Mouse (Mus musculus) heart, embryonic 16.5 days (tissue): ENCODE measurements around the gene Igsf9. TPM values are rescaled to one million over a fixed set of nuclear protein-coding genes. Genes with fewer than 3 reads are reported as not detected.

Source experiments
- ATAC-seq: fragments of 200-750 bp; cut with Nextera tagmentation; replicated peaks from 2 replicates; pipeline ENCODE4 v1.8.0; 2017; ENCODE audit warnings: moderate number of reproducible peaks; ENCODE audit not compliant: insufficient read depth, low FRiP score; ENCODE audit errors: extremely low read depth
- H3K27ac ChIP-seq: fragments of 300-500 bp; sonication (generic); 2 replicates; pipeline ENCODE4 v1.5.1; 2014; ENCODE audit warnings: mild to moderate bottlenecking, low read length, control low read depth, moderate library complexity
- H3K27me3 ChIP-seq: fragments of 300-500 bp; sonication (generic); 2 replicates; pipeline ENCODE4 v1.6.1; 2014; ENCODE audit warnings: low read length, mixed read lengths; ENCODE audit not compliant: control insufficient read depth, insufficient read depth
- H3K36me3 ChIP-seq: fragments of 300-500 bp; sonication (generic); 2 replicates; pipeline ENCODE4 v1.6.1; 2014; ENCODE audit not compliant: control insufficient read depth, insufficient read depth
- H3K4me1 ChIP-seq: fragments of 300-500 bp; sonication (generic); 2 replicates; pipeline ENCODE4 v1.6.1; 2014; ENCODE audit warnings: low read length, mixed read lengths; ENCODE audit not compliant: control insufficient read depth, insufficient read depth
- H3K4me2 ChIP-seq: fragments of 300-500 bp; sonication (generic); 2 replicates; pipeline ENCODE4 v1.6.1; 2014; ENCODE audit warnings: low read depth, mild to moderate bottlenecking, control low read depth, low read length
- H3K4me3 ChIP-seq: fragments of 300-500 bp; sonication (generic); 2 replicates; pipeline ENCODE4 v1.5.1; 2014; ENCODE audit warnings: mild to moderate bottlenecking, control low read depth, low read length
- H3K9ac ChIP-seq: fragments of 300-500 bp; sonication (generic); 2 replicates; pipeline ENCODE4 v1.6.1; 2014; ENCODE audit warnings: low read length, control low read depth
- H3K9me3 ChIP-seq: fragments of 300-500 bp; sonication (generic); replicated peaks from 2 replicates; pipeline ENCODE4 v1.6.1; 2016; ENCODE audit warnings: low read length; ENCODE audit not compliant: control insufficient read depth
- WGBS: fragments of 180-500 bp; shearing (Covaris S2); extraction: QIAGEN DNeasy Blood & Tissue Kit; methylation state at CpG from one replicate; pipeline ENCODE4 v1.1.7; 2014; 5-methylcytosine and 5-hydroxymethylcytosine counted together
- polyA plus RNA-seq: library from polyadenylated mRNA; unstranded; fragments of >200 nt; fragmentation: Nextera tagmentation; extraction: Ambion mirVana; gene quantifications from 2 replicates; pipeline ENCODE4 v1.2.1, GENCODE M21; 2015

The Igsf9 gene
- polyA plus RNA-seq, 1 experiment from 2014 or later: 3.3 TPM

- H3K4me3 ChIP-seq: no peak overlapping the region
- 76% methylated on average over 9 of the region's 9 CpGs for WGBS
Measured at GRCm38 (mm10) chr1:172441935-172442445, 39.6 kb upstream of the Igsf9 start.

GRCm38 (mm10) chr1:172450226-172450625 is 31.4 kb upstream of the Igsf9 start:
- no peak overlapping the region for H3K4me2 ChIP-seq
- H3K4me3 ChIP-seq: no peak overlapping the region
- H3K9me3 ChIP-seq: no peaks in the 10 kb centered on the region
- H3K27me3 ChIP-seq: no peaks in the 10 kb centered on the region
- H3K4me1 ChIP-seq: no peaks in the 10 kb centered on the region
- no peak for ATAC-seq
- H3K36me3 ChIP-seq: no peaks in the 10 kb centered on the region
- 11% methylated on average over 2 of the region's 2 CpGs for WGBS
- no peak overlapping the region for H3K9ac ChIP-seq
- H3K27ac ChIP-seq: no peak overlapping the region

More at GRCm38 (mm10) chr1:172441935-172442445, 39.6 kb upstream of the Igsf9 start:
- no peaks in the 10 kb centered on the region for H3K4me1 ChIP-seq
- no peak overlapping the region for H3K4me2 ChIP-seq
- no peaks in the 10 kb centered on the region for H3K27me3 ChIP-seq
- no peaks in the 10 kb centered on the region for H3K36me3 ChIP-seq
- ATAC-seq: no peak
- no peak overlapping the region for H3K9ac ChIP-seq
- no peak overlapping the region for H3K27ac ChIP-seq
- H3K9me3 ChIP-seq: no peaks in the 10 kb centered on the region

GRCm38 (mm10) chr1:172450848-172451470 is 30.6 kb upstream of the Igsf9 start:
- Histone ChIP-seq H3K4me1 (no peaks in the 10 kb centered on the region), H3K9me3 (no peaks in the 10 kb centered on the region), H3K4me2 (no peak overlapping the region), H3K4me3 (no peak overlapping the region), H3K27ac (no peak overlapping the region), H3K36me3 (no peaks in the 10 kb centered on the region), H3K9ac (no peak overlapping the region), H3K27me3 (no peaks in the 10 kb centered on the region)
- WGBS: 39% methylated on average over 17 of the region's 17 CpGs
- no peak for ATAC-seq

- ATAC-seq: no peak
- H3K27me3 ChIP-seq: no peaks in the 10 kb centered on the region
- H3K9ac ChIP-seq: no peak overlapping the region
- H3K4me1 ChIP-seq: no peaks in the 10 kb centered on the region
- H3K4me3 ChIP-seq: no peak overlapping the region
- no peaks in the 10 kb centered on the region for H3K9me3 ChIP-seq
- H3K36me3 ChIP-seq: no peaks in the 10 kb centered on the region
- H3K4me2 ChIP-seq: no peak overlapping the region
- H3K27ac ChIP-seq: no peak overlapping the region
- WGBS: 72% methylated on average over 2 of the region's 2 CpGs
Measured at GRCm38 (mm10) chr1:172452911-172453310, 28.7 kb upstream of the Igsf9 start.

GRCm38 (mm10) chr1:172453810-172454209 is 27.8 kb upstream of the Igsf9 start:
- Histone ChIP-seq H3K9me3 (no peaks in the 10 kb centered on the region), H3K4me1 (no peaks in the 10 kb centered on the region), H3K4me2 (no peak overlapping the region), H3K36me3 (no peaks in the 10 kb centered on the region), H3K27ac (no peak overlapping the region), H3K9ac (no peak overlapping the region), H3K27me3 (no peaks in the 10 kb centered on the region), H3K4me3 (no peak overlapping the region)
- WGBS: 78% methylated on average over 2 of the region's 2 CpGs
- ATAC-seq: no peak

- Histone ChIP-seq H3K9me3 (no peaks in the 10 kb centered on the region), H3K27me3 (no peaks in the 10 kb centered on the region), H3K4me1 (no peaks in the 10 kb centered on the region), H3K9ac (no peak overlapping the region), H3K4me2 (no peak overlapping the region), H3K36me3 (no peaks in the 10 kb centered on the region), H3K4me3 (no peak overlapping the region), H3K27ac (no peak overlapping the region)
- 23% methylated on average over 4 of the region's 4 CpGs for WGBS
- ATAC-seq: no peak
Measured at GRCm38 (mm10) chr1:172455416-172455815, 26.2 kb upstream of the Igsf9 start.

- Histone ChIP-seq H3K27me3 (no peaks in the 10 kb centered on the region), H3K9ac (no peak overlapping the region), H3K4me3 (no peak overlapping the region), H3K36me3 (no peaks in the 10 kb centered on the region), H3K9me3 (no peaks in the 10 kb centered on the region), H3K4me2 (no peak overlapping the region), H3K4me1 (no peaks in the 10 kb centered on the region), H3K27ac (no peak overlapping the region)
- ATAC-seq: no peak
- 51% methylated on average over 7 of the region's 7 CpGs for WGBS
Measured at GRCm38 (mm10) chr1:172456001-172456677, 25.4 kb upstream of the Igsf9 start.

- H3K27me3 ChIP-seq: no peaks in the 10 kb centered on the region
- H3K4me1 ChIP-seq: peaks cover 4% of the 10 kb centered on the region; the same call in 1 of the 2 replicates
- H3K4me2 ChIP-seq: no peak overlapping the region
- WGBS: 82% methylated on average over 3 of the region's 3 CpGs
- ATAC-seq: no peak
- no peak overlapping the region for H3K4me3 ChIP-seq
- H3K9ac ChIP-seq: no peak overlapping the region
- H3K9me3 ChIP-seq: no peaks in the 10 kb centered on the region
- H3K27ac ChIP-seq: no peak overlapping the region
- no peaks in the 10 kb centered on the region for H3K36me3 ChIP-seq
Measured at GRCm38 (mm10) chr1:172457196-172457595, 24.4 kb upstream of the Igsf9 start.

GRCm38 (mm10) chr1:172458041-172458440 is 23.5 kb upstream of the Igsf9 start:
- H3K4me2 ChIP-seq: no peak overlapping the region
- H3K9ac ChIP-seq: no peak overlapping the region
- ATAC-seq: no peak
- H3K4me3 ChIP-seq: no peak overlapping the region
- peaks cover 4% of the 10 kb centered on the region; the same call in 1 of the 2 replicates for H3K4me1 ChIP-seq
- H3K27ac ChIP-seq: no peak overlapping the region
- 68% methylated on average over 3 of the region's 3 CpGs for WGBS
- H3K27me3 ChIP-seq: no peaks in the 10 kb centered on the region
- no peaks in the 10 kb centered on the region for H3K36me3 ChIP-seq
- H3K9me3 ChIP-seq: no peaks in the 10 kb centered on the region
